Mouse (Mus musculus): Measurements from ENCODE around the gene 1520401A03Rik.
"Not testable (repeated sequence)": the region's sequence is repeated elsewhere in the genome, so short reads cannot be mapped to it uniquely, and the experiment has no call there.

1520401A03Rik gene

DNA sequence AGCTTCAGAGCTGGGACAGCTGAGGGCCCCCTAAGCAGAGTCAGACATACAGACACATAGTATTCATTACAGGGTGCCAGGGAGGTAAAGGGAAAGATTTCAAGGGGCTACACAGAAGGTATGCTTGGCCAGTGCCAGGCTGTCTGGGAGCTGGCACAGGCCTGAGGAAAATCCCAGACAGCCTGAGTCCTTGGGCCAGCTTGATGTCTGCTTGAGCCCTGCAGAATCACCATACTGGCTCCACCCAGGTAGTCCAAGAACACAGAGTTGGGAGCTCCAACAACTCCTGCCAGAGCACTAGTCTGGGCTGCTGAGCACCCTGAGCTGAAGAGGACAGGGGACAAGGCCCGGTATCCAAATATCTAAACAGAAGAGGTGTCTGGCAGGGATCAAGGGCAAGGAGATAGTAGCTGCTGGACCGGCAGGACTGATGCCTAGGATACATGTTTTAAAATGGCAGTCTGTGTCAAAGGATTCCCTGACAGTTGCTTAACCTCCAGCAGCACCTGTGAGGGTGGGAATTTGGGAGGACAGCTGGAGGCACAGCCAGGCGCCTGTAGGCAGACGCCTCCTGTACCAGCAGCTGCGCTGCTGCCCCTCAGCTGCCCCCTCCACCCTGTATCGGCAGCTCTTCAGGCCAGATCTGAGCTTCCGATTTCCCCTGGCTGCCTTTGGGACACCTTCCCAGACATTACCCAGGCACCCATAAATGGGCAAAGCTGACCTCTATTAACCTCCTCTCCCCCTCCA lies at the start of gene 1520401A03Rik:
Gene 1520401A03Rik, minus strand, starts transcription at position 408 of the 750 bp plus-strand sequence.
- DNase-seq, result no peak

DNA sequence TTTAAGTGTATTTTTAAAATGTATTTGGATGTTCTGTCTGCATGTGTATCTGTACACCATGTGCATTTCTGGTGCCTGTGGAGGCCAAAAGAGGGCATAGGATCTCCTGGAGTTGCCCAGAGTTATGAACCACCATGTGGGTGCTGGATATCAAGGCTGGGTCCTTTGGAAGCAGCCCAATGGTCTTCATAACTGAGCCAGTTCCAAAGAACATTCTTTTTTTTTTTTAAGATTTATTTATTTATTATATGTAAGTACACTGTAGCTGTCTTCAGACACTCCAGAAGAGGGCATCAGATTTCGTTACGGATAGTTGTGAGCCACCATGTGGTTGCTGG lies 49.6 kb upstream of the 1520401A03Rik start:
- DNase-seq, result not testable (repeated sequence)

DNA sequence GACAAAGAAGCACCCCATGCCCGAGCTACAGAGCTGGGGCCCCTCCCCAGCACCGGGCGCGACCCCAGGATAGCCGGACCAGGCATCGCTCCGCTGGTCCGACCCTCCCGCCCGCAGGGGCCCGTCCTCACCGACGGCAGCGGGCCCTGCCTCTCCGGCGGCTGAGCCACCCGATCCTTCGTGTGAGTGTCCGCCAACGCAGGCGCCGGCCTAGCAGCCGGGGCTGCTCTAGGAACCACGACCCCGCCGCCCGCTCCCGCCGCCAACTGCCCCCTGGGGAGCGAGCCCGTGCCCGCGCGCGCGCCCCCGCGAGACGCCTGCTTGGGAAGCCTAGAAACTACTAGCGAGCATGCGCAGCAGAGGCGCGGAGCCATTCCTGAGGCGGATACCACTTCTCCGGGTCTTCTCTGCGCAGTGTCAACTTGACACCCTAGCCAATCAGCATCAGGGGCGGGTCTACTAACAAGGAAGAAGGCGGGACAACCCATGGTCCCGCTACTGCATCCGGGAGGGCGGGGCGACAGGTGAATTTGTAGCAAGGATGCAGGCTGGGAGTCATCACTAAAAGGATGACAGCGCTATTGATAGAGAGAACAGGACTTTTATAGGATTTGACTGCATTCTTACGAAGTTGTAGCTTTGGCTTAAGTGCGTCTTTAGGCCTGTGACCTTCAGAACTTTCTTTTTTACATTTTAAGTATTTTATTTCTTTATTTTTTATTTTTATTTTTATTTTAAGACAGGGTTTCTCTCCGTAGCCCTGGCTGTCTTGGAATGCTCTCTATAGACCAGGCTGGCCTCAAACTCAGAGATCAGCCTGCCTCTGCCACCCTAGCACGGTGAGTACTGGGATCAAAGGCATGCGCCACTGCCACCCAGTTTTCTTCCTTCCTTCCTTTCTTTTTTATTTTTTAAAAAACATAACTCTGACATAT lies 49.0 kb upstream of the 1520401A03Rik start, which contains the start of gene Flywch1:
Gene Flywch1, minus strand, starts transcription at position 319 of the 935 bp plus-strand sequence.
- peak; percentile 99 for DNase-seq

DNA sequence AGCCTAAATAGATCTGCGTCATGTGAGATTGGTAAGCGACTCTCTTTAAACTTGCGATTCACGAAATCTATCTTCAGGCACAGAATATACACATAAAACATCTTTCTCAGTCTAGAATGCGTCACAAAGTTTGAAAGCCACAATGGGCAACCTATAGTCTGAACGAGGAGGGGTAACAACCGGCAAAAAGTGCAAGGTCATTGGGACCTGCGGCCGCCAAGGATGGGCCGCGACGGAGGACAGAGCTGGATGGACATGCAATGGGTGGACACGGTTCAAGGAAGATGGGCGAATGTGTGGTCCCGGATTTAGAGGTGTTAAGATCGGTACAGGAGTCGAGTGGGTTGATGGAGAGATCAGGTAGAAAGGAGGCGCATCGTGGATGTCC lies 48.3 kb upstream of the 1520401A03Rik start:
- DNase-seq, result no peak

DNA sequence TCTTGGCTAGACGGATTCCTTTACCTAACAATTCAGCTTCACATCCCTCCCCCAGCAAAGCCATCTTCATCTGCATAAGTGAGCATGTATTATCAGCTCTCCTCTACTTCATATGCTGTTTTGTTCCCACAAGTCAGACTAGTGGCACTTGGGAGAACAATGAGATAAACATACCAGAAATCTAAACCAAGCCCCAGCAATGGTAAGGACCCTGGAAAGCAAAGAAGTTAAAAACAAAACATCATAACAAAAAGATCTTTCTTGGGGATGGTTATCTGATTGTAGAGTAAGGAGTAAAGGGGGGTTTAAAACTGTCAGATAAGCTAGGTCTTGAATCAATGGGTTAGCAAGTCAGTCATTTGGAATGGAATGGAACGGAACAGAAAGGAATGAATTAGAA lies 47.9 kb upstream of the 1520401A03Rik start:
- no peak for DNase-seq

DNA sequence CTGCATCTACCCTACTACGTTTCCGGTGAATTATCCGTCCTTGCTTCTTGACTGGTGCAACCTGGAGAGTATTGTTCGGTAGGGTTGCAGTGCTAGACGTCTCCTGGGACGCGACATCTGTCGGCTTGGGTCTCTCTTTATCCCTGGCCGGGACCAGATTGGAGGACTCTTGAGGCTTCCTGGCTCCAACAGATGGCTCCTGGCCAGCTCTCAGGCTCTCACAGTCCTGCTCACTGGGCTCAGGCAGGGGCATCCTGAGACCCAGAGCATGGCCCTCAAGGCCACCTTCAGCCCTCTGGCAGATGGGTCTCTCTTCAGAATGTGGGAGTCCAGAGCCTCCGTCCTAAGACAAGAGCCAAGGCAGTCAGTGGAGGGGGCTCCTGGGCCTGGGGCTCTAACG lies 40.4 kb upstream of the 1520401A03Rik start:
- no peak for DNase-seq

DNA sequence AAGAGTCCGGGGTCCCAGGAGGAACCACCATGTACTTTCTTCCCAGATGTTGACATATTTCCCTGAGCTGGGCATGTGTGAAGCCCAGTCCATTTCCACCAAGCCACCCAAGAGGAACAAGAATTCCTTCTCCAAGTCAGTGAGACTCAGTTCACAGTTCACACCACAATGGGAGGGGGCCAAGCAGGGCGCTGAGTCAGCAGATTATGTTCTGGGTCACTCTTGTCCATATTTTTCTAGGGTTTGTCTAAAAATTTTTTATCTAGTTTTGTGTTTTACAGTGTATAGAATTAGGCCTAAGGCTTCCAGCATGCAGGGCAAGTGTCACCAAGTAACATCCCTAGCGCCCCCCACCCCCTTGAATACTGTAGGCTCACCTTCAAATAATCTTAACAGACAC lies 38.6 kb upstream of the 1520401A03Rik start:
- no peak for DNase-seq

DNA sequence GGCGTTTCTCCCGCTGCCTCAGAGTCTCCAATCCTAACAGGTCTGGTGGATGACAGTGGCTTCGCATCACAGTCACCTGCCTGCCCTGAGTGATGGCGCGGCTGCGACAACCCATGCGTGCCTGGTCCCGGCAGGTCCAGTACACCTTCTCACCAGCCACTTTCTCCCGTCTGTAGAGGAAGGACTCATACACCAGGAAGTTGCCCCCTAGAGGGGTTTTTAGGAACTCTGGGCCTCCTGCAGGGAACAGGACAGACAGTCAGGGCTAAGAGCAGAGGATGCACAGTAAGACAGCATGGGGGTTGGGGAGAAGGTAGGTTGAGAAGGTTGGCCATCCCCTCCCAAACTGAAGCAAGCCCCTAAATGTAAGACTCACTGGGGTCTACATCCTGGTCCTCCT lies 37.6 kb upstream of the 1520401A03Rik start:
- no peak for DNase-seq

DNA sequence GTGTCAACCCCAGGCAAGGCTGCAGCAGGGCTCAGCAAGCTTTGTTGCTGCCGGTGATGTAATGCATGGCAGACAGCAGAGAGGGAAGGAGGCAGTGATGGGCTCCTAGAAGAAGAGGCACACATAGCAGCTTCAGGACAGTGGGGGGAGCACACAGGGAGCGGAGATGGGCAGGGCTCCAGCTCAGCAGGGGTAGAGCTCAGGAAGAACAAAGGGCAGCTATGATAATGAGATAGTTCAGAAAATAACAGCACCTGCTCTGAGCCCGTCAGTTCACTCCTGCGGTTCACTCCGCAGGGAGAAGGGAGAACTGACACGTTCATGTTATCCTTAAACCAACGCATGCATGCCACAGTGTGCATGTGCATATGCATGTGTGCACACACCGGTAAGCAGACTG lies 36.2 kb upstream of the 1520401A03Rik start:
- DNase-seq, result no peak

DNA sequence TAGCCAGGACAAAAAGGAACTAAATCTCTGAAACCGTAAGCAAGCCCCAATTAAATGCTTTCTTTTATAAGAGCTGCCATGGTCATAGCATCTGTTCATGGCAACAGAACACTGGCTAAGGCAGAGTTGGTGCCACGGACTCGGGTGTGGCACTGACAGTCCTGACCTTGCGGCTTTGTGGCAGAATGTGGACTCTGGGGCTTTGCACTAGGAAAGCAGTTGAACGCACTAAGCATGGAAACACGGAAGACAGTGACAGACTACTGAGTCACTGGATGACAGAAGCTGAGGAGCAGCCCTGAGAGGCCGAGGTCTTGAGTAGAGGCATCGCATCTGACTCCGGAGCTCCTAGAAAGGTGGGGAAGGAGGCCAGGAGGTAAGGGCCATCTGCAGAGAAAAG lies 35.0 kb upstream of the 1520401A03Rik start:
- no peak for DNase-seq

DNA sequence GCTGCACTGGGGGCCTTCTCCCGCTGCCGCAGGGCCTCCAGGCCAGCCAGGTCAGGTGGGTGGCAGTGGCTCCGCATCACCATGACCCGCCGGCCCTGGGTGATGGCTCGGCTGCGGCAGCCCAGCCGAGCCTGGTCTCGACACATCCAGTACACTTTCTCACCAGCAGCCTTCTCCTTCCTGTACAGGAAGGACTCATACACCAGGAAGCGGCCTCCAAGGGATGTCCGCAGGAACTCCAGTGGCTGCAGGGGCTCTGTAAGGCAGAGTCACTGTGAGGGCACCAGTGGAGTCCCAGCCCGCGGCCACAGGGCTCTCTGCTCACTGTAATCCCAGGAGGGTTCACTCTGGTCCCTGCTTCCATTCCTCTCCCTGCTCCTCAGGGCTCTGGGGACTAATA lies 33.1 kb upstream of the 1520401A03Rik start:
- no peak for DNase-seq

DNA sequence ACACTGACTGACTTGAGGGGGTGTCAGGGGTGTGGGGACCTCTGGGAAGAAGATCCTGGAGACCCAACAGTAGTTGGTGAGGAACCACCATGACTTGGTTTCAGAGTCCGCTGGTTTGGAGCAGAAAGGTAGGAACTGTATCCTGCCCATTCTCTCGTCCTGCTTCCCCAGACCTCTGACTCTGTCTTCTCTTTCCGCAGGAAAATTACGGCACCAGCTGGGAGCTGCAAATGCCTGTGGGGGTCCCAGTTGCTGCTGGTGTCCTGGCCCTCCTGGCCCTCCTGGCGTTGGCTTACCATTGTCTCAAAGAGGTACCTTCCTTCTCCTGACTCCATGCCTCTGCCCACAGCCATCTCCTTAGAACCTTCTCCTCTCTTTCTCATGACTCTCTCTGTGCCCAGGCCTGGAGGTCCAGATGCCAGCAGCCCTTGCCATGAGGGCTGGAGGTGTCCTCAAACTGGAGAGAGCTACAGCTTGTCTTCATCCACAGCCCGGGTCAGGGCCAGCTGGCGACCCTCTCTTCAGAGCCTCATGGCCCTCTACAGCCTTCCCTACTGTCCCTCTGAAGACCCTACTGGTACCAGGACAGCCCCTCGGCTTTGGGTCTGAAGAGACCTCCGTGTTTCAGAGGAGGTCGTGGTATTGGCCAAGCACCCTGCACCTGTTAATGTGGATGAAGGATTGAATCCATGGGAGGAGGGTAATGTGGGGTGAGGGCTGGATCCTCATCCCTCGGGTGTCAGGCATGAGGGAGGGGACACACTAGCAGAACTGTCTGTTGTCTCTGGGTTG lies 27.0 kb upstream of the 1520401A03Rik start:
- no peak for DNase-seq

DNA sequence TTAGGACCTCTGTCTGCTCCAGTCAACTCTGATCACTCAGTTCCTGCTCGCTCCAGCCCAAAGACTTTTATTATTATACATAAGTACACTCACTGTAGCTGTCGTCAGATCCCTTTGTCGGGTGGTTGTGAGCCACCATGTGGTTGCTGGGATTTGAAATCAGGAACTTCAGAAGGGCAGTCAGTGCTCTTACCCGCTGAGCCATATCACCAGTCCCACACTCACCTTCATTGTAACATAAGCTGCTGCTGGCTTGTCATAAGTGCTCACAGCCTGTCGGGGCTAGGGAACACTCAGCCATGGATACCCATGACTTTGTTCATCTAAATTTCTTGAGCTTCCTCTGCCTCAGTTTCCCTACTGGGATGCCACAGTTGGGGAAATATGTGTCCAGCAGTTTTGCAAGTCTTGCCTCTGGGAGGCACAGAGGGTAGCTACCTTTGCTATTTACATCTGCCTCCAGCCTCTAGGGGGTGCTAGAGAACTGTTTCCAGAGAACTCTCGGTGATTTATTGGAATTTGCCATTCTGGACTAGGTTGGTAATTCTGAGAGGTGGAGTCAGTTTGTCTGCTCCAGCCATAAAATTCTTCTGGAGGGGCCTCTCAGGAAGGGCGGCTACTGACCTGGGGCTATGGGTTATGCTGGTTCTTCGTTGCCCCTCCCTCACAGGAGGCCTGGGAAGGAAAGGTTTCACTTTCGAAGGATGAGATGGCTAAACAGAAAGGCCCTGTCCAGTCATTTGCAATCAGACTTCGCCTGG lies 26.2 kb upstream of the 1520401A03Rik start:
- peak; percentile 87 for DNase-seq

DNA sequence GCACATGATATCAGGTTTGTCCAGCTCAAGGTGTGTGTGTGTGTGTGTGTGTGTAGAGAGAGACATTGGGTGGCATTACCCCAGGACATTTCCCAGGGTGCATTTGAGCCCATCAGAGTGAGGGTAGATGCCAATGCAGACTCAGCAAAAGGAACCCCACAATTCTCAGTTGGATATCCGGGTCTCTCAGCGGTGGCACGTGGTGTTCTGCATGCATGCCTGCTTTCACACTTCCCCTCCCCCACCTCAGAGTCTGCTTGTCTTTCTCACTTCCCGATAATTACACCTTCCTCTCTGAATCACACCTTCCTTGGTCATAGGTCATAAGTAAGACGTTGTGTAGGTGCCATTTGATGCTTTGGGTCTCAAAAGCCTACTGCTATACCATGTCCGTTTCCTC lies 25.4 kb upstream of the 1520401A03Rik start:
- no peak for DNase-seq

DNA sequence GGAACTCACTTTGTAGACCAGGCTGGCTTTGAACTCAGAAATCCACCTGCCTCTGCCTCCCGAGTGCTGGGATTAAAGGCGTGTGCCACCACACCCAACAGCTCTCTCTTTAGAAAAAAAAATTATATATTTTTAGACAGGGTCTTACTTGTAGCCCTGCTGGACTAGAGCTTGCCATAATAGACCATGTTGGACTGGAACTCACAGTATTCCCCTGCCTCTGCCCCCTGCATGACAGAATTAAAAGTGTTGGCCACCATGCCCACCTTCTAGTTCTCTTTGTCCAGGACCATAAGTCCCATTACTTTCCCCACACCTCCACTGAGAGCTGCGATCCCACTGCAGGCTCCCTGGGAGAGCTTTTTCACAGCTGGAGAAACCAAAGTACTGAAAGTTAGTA lies 24.9 kb upstream of the 1520401A03Rik start:
- DNase-seq, result no peak

DNA sequence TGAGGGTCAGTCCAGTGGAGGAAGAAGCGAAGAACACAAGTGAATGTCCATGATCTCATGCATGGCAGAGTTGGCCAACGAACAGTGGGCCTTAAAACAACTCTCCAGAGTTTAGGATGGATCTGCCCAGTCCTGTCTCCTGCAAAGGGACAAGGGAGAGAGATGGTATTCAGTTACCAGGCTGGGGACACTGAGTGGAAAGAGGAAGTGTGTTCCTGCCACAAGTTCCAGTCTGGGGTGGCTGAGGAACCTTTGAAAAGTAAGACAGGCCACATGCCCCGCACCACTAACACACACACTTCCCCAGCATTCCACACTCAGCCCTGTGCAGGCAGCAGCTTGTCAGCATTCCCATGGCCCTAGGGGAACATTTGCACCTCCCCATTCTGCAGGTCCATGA lies 24.2 kb upstream of the 1520401A03Rik start:
- no peak for DNase-seq

DNA sequence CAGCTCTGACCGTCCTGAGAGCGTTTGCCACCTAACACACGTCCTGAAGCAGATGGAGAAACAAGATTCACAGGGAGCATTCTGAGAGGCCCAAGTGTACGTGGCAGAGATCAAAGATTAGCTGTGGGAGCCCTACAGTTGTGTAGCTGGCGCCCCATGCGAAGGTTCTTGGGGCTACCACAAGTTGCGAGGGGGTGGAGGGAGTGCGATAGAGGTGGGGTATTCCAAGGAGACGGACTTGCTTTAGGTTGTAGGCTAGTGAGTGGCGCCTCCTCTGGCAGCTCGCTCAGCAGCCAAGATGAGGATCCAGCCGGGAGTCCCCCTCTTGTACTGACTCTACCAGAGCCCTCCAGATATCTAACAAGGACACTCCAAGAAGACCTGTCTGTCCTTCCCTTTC lies 23.7 kb upstream of the 1520401A03Rik start:
- DNase-seq, result peak; percentile 54

DNA sequence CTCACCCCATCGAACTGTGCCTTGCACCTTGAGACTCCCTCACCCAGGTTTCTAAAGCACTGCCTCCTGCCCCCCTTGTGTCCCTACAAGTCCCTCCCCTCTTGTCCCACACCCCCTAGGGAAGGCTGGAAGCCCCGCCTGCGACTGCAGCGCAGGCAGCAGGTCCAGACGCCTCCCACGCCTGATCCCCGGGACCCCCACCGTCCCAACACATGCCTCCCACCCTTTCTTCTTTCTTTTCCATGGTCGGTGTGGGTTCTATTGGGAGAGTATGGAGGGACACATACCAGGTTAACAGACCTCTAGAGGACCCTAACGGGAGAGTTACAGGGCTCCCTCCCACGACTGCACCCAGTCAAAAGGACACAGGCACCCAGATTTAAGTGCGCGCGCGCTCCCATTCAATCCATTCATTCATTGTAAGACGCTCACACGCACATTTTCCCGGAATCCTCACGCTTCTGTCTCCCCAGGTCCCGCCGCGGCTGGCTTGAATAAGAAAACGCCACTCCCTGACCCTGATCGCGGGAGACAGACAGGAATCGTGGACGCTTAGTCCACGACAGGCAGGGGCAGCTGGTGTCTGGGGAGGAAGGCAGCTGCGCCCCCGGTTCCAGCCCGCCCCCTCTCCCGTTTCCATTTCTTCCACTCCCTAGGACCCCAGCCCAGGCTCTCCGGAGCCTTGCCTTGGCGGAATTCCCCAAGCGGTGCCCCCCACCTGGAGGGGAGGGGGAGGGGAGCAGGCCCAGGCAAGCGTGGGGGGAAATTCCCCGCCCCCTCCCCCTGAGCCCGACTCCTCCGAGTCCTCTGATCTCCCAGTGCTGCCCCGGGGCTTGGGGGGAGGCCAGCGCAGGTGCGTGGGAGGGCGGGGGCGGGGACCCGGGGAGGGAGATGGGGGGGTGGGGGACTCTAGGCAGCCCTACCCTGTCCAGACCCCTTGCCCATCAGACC lies 23.0 kb upstream of the 1520401A03Rik start, which contains the start of gene Kremen2:
Gene Kremen2, minus strand, starts transcription at position 533 of the 951 bp plus-strand sequence.
- peak; percentile 62 for DNase-seq

DNA sequence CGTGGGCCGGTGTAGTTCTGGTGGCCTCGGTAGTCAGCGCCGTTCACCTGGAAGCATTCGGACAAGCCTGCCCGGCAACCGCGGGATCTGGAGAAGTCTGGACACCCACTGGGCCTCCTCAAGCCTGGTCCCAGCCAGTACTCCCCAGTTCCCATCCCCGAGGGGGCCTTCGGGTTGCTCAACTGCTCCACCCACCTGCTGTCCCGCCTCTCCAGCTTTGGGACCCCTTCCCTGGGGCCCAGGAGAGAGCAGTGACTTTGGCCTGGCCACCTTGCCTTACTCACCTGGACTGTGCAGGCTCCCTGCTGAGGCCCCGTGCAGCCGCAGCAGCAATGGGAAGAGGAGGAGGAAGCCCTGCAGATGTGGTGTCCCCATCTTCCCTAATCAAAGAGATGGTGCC lies 22.1 kb upstream of the 1520401A03Rik start:
- no peak for DNase-seq

DNA sequence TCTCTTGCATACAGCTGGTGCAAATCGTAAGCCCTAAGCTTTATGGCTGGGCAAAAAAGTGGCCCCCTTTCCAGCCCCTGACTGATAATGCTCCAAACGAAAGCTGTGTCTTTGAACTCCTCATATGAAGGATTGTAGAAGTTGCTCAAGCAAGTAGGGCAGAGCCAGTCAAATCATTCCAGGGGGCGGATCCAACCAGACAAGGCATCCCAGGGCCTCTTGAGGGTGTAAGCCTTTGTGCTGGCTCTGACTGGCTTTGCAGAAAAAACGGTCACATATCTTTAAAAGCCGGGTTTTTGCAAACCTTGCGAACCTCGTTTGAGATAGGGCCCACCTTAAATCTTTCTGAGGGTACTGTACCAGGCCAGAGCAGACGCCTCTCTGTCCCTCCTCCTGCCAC lies 21.5 kb upstream of the 1520401A03Rik start:
- peak; percentile 27 for DNase-seq

DNA sequence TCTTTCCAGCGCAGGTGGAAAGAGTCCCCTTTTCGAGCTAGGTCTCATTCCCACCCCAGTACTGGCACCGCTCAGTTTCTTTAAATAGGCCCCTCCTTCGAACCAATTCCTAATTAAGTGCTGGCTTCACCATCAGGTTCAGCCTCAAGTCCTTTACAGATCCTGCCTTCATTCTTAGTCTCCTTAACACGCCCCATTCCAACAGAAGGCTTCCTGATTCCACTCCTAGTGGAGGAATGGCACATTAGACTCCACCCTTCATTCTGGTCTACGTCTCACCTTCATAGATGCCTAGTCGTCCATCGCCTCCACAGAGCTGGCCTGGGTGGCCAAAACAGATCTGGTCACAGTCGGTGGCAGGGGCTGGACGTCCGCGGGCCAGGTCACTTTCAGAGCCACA lies 20.4 kb upstream of the 1520401A03Rik start:
- DNase-seq, result no peak
